Mouse (Mus musculus): ENCODE measurements around the gene Pitpnm1.
A peak's percentile ranks its signal among the peaks of the same experiment; 100 is the strongest.

The Pitpnm1 gene

DNA sequence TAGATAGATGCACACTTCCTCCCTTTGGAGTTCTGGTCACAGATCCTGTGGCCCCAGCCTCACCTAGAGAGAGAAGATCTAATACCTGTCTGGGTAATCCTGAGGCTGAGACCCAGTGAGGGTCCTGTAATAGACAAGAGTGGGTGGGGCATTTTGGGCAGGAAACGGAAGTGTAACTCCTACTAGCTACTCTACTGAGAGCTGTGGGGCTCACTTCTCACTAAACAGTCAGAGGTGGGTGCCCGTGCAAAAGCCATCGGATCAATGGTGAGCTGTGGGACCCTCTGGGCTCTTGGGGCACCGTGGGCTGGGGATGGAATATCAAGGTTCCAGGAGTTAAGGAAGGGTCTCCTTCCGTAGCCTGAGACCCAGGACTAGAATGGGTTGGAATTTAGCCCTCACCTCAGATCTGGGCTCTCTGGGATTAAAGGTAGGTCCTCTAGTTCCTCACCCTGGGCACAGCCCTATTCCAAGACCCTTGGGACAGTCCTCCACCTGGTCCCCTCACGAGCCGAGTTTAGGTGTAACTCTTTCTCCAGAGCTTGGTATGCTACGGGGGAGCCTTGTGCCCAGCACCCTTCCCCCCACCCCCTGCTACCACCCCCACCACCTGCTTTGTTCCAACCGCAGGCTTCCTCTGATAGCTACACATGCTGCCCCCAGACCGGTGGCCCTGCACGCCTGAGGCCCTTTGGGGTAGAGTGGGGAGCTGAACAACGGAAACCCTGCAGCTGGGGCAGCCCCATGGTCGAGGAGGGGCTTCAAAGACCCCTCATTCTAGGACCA lies 54.8 kb downstream of the Pitpnm1 start:
- no peak for DNase-seq (ENCODE audit: low spot score in 2 of 2)

DNA sequence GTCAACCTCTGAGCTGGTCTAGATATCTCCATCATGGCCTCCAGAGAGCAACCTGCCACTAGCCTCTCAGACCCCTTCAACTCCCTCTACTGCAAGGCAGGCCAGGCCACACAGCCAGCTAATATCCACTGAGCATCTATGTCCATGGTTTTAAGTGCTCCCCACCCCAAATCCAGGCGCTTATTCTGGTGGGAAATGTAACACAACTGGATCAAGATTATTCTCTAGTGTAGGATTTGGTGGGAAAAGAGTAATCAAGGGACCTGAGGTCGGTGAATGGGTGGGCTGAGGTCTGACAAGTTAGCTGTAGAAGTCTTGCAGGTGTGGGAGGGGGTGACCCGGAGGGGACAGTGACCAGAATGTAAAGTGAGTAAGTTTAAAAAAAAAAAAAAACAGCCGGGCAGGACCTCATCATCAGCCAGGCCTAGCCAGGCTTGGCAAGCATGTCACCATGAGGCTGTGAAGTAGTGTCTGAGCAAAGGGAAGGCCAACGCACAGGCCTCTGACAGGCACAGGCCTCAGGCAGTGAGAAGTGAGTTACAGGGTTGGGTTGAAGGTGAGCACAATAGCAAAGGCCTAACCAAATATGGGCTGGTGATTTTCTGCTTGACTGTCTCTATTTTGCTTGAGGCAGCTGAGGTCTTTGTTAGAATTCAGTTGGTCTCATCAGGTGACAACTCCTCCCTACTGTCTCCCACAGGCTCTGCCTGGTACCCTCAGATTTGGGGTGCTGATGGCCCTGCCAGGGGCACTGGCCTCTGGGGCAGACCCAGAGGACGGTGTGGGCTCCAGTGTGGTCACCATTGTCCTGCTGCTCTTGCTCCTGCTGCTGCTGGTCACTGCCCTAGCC lies 55.6 kb downstream of the Pitpnm1 start:
- DNase-seq (ENCODE audit: low spot score in 2 of 2): no peak

DNA sequence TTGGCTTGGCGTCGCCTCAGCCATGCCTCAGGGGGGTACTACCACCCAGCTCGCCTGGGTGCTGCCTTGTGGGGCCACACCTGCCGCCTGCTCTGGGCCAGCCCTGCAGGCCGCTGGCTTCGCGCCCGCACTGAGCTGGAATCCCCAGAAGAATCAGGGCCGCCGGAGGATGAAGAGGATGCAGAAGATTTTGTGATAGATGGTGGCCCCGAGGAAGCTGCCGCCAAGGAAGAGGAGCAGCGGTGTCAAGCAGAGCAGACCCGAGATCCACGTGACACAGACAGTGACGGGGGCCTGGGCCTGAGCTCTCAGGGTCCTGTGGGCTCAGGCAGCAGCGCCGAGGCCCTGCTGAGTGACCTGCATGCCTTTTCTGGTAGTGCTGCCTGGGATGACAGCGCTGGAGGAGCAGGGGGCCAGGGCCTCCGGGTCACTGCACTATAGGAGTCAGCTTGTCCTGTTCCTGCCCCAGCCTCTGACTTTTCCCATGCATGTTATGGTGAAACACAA lies 56.3 kb downstream of the Pitpnm1 start:
- no peak for DNase-seq (ENCODE audit: low spot score in 2 of 2)

DNA sequence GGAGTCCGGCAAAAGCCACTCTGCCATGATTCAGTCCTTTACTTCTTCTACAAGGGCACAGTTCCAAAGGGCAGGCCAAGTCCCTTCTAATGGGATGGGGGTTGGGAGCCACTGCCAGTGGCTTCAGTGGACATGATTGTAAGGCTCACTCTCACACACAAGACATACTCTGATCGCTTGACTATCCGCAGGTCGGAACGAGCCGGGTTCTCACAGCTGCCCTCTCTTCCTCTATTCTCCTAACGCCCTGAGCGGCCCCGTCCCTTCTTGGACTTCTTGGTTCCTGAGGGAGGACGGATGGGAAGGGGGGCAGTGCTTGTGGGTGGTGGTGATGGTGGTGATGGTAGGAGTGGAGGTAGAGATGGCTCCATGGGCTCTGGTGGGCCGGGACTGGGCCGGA lies 57.0 kb downstream of the Pitpnm1 start:
- no peak for DNase-seq (ENCODE audit: low spot score in 2 of 2)

DNA sequence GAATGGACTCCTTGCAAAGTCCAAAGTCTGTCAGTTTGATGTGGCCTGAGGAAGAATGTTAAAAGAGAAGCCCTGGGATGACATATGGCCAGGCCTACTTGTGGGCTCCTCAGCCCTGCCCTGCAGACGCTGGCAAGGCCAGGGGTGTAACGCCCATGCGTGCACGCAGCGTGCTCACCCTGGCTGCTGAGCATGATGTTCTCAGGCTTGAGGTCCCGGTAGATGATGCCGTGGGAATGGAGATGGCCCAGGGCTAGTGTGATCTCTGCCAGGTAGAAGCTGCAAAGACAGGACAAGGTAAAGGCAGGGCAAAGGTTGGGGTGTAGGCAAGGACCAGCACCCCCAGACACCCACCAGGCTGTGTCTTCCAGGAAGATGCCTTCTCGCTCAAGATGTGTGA lies 59.3 kb downstream of the Pitpnm1 start:
- no peak for DNase-seq (ENCODE audit: low spot score in 2 of 2)

DNA sequence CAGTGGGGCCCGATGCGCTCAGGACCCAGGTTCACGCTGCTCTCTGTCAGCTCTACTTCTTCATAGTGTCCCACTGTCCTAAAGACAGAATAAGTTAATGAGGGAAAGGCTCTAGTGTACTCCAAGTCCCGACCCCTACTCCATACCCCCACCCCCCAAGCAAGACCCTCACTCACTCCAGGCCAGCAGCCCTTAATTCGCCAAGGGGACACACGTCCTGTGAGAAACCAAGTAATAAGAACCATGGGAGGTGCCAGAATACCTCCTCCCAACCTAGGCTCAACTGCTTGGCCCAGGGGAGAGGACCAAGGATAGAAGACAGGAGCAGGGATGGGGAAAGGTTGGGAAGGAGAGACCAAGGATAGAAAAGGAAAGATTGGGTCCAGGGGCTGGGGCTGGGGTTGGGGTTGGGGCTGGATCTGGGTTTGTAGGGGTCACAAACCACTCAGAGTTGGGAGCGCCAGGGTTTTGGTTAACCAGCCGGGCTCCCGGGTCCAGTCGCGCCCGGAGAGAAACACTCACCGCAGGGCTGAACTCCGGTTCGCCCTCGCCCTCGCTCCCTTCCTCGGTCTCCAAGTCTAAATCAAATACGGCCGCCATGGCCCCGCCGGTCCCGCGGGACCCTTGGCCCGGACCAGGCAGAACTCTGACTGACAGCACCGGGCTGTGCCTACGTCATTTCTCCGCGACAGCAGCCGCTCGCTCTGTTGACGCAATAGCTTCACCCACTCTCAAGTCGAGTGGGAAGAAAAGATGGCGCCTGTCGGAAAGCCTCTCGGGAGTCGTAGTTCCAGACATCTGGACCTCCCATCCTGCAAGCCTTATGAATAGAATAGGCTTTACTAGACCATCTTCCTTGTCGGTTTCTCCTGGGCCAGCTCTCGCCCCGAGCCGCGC lies 63.1 kb downstream of the Pitpnm1 start, which contains the start of gene Rps6kb2:
Gene Rps6kb2, minus strand, starts transcription at position 709 of the 897 bp plus-strand sequence.
- peak; percentile 91 to 96 for DNase-seq (ENCODE audit: low spot score in 2 of 2)

DNA sequence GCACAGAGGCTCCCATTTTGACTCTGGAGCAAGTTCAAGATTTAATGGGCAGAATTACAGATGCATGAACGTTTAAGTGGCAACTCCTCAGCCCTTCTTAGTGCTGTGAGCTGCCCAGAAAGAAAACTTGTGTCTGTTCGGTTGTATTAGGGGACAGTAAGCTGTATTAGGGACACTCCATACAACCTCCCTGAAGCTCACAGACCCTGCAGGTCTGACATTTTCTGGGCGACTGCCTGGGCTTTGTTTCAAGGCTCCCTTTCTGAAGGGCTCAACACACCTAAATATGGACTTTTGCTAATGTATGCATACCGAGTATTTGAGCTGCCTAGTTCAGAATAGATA lies 63.7 kb downstream of the Pitpnm1 start:
- DNase-seq (ENCODE audit: low spot score in 2 of 2): no peak

Data from urinary bladder, postnatal 4 days (tissue).